Mouse (Mus musculus) E14TG2a.4 (cell line): ENCODE measurements around the gene Zfp428.

Experiments used
- CTCF ChIP-seq: conservative IDR thresholded peaks from 2 replicates; pipeline ENCODE4 v1.5.1; 2014; ENCODE audit warnings: low read length
- NANOG ChIP-seq: IDR thresholded peaks from 2 replicates; pipeline ENCODE4 v1.6.1; 2014; ENCODE audit warnings: borderline replicate concordance, low read length, mixed read lengths
- POU5F1 ChIP-seq: IDR thresholded peaks from 2 replicates; pipeline ENCODE4 v1.6.1; 2014; ENCODE audit warnings: low read length, borderline replicate concordance

DNA sequence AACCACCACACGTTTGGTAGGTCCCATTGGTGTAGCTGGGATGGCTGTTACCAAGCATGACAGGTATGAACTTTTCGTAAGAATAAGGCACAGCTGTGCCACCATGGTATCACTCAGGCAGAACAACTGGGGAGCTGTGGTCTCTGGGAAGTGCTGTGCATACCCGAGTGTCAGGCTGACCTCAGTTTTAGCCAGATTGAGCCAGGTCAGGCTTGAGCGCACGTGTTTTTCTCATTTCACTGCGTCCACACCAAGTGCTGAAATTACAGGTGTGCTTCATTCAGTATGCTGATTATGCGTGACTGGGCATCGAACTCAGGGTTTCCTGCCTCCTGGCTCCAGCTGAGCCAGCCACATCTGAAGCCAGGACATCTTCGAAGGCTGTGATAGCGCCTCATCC is 49.0 kb downstream of the Zfp428 start:
- no peak for TF ChIP-seq CTCF
- no peak for TF ChIP-seq POU5F1
- TF ChIP-seq NANOG = no peak
